Mouse (Mus musculus): ENCODE data around the gene Ensa.
"Not testable (repeated sequence)": the region's sequence is repeated elsewhere in the genome, so short reads cannot be mapped to it uniquely, and the experiment has no call there.

The Ensa gene

DNA sequence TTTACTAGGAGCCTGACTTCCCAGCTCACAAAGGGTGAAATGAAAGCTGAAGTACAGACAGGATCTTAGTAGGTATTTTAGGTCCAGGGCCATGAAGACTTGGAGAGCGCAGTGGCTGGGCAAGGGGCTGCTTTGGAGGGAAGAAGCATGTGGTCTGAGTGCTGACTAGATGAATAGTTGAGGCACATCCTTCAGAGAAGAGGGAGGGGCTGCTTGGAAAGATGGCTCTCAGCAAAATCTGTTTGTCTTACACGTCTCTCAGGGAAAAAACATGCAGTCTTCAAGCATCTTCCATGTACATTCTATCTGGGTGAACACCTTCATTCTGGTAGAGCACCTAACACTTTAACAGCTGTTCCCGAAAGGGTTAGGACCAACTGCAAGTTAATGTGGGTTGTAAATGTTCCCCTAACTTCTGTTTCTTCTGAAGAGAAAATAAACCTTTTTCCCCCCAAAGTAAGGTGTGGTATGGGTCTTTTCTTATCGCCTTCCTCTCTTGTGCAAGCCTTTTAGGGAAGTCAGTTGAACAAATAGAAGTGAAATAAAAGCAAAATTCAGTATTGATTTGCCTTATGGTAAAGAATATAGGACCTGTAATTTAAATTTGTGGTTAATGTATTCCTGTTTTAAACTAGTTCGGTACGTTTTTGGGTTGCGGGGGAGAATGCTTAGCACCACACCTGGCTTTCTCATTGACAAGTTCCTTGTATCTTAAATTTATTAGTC, 38.1 kb downstream of the Ensa start:
- DNase-seq (ENCODE audit: inconsistent ontology term), result no peak

DNA sequence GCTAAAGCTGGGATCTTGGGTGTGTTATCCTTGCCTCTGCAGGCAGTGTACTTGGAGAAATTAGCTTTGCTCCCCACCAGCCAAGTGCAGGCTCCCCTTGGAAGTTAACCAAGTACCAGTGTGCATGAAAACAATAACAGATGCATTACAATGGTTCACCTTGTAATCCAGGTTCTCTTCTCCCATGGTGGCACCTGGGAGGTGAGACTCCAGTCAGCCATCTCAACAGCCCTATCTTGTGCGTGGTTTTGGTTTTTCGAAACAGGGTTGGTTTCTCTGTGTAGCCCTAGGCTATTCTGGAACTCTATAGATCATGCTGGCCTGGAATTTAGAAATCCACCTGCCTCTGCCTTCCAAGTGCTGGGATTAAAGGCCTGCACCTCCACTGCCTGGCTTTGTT, 38.7 kb downstream of the Ensa start:
- DNase-seq (ENCODE audit: inconsistent ontology term), result no peak

DNA sequence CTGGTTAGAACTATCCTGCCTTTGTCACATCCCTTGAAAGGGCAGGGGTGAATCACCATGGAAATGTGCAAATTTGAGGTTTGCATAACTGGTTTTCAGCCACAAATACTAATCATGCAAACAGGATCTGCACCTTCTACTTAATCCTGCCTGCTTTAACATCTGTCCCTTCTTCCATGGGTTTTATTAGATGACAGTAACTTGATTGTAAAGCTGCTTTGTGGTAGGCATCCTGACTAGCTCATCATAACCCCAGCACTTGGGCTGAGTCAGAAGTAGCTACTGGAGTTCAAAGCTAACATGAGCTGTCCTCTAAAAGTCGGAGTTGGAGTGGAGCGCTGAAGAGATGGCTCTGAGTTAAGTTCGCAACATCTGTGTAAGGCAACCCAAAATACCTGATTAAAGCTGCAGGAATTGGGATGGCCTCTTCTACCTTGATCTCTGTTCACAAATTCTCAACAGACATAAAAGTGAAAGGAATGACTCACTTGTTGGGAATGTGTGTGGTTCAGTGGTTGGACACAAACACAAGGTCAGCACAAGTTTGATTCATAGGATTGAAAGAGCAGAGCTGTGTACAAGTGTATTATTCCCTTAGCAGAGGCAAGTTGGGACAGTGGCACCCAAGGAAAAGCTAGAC, 39.3 kb downstream of the Ensa start:
- peak; percentile 91 for DNase-seq (ENCODE audit: inconsistent ontology term)

GRCm38 (mm10) chr3:95664940-95665352, 40.2 kb downstream of the Ensa start:
- no peak for DNase-seq (ENCODE audit: inconsistent ontology term)

- DNase-seq (ENCODE audit: inconsistent ontology term), result peak; percentile 94
Observed at GRCm38 (mm10) chr3:95666124-95666844, 41.5 kb downstream of the Ensa start.

- DNase-seq (ENCODE audit: inconsistent ontology term), result no peak
Observed at GRCm38 (mm10) chr3:95667521-95667920, 42.7 kb downstream of the Ensa start.

DNA sequence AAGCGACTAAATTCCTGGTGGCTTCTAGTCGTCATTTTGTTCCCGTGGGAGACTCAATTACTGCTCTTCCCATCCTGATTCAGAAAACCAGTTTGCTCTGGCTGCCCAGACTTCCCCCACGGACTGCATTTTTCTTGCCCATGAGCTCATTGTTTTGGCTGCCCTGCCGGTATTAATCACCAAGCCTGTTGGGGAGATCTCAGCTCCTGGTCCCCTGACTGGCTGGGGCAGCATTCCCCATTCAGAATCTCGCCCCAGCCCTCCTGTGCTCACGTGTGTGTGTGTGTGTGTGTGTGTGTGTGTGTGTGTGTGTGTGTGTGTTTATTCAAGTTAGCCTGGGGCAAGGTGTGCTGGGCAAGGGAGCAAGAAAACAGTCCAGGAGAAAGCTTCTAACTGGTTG, 43.2 kb downstream of the Ensa start:
- peak; percentile 96 for DNase-seq (ENCODE audit: inconsistent ontology term)

- DNase-seq (ENCODE audit: inconsistent ontology term), result no peak
Observed at GRCm38 (mm10) chr3:95668589-95669308, 44.0 kb downstream of the Ensa start.

DNA sequence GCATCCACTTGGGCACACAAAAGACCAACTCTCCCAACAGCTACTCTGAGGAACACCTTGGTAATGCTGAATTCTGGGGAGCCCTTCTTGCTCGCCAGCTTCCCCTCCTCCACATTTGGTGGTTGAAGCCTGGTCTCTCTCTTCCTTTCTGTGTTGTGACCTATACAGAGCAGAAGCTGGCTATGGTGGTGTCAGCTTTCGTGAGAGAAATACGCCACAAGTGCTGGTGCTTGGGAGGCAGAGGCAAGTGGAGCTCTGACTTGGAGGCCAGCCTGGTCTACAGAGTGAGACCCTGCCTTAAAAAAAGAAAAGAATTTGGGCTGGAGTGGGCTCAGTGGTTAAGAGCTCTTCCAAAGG, 44.5 kb downstream of the Ensa start:
- DNase-seq (ENCODE audit: inconsistent ontology term), result no peak

- not testable (repeated sequence) for DNase-seq (ENCODE audit: inconsistent ontology term)
Observed at GRCm38 (mm10) chr3:95670419-95670818, 45.6 kb downstream of the Ensa start.

DNA sequence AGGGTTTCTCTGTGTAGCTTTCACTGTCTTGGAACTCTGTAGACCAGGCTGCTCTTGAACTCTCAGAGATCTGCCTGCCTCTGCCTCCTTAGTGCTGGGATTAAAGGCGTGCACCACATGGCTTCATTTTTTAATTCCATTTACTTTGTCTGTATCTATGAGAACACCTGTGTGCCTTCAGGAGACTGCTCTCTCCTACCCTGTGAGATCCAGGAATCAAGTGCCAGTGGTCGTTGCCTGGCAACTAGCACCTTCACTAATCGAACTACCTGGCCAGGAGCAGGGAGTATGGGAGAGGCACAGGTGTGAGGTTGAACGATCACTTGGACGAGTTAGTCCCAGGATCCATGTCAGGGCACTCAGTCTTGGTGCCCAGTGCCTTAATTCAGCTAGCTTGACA, 46.4 kb downstream of the Ensa start:
- no peak for DNase-seq (ENCODE audit: inconsistent ontology term)

DNA sequence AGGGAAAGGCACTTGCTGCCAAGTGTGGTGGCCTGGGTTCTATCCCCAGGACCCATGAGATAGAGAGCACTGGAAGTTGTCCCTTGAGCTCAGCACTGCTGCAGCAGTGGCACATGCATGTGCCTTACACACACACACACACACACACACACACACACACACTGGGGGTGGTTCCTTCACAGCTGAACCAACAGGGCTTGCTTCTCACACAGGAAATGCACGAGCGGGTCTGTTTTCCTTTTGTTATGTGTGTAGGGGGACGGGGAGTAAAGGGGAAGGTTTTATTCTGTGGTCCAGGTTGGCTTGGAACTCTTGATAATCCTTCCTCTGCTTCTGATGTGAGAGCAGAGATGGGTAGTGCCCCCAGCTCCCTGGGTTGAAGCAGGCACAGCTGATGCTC, 47.7 kb downstream of the Ensa start:
- DNase-seq (ENCODE audit: inconsistent ontology term), result no peak

DNA sequence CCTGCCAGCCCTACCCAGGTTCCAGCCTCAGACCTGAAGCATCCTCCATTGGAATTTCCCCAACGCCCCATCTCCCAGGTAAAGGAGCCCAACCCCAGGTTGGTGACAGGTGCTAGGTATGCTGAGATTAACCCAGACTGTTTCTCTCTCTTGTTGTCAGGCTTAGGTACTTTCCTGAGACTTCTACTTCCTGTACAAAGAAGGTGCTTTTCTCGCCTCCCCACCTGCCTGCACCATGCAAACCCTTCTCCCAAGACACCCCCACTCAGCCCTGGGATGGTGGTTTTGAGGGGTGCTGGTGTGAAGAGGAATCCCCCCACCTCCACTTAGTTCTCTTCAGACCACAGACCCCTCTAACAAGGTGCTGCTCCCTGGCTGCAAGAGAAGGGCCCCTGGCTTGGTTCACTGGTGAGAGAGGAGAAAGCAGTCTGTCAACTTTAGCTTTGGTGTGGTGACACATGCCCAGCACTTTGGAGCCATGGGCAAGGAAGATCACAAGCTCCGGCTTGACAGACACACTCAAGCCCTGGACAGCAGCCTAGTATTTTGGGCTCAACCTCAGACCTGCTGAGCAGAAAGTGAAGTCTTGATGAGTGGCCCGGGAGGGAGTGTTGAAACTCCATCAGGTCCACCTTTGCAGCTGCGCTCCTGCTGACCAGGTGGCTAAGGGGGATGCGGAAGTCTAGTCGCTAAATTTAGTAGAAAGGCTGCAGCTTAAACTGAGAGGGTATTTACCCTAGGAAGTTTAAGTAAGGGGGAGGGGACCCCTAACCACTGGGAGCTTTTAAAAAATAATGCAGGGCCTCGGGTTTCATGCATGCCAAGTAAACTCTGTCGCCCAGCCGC, 48.3 kb downstream of the Ensa start:
- no peak for DNase-seq (ENCODE audit: inconsistent ontology term)

DNA sequence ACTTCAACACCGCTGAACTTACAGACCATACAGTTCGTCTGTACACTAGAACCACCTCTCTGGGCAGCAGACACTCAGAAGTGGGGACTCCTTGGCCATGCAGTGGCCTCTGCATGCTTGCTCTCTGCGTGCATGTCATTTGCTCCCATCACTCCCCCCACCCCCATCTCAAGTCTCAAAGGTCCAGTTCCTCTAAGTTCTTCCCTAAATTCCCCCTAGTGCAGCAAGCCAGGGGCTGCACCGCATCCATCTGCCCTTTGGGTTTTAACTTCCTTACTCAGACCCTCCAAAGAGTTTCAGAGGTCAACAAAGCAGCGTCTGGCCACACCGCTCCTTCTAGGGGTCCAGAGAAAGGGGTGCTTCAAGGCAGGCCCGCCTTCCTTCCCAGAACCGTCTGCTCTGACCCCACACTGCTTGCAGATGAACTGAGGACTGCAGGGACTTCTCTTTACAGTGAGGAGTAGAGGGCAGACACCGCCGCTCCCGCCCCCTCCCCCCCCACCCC, 49.0 kb downstream of the Ensa start:
- DNase-seq (ENCODE audit: inconsistent ontology term), result no peak

DNA sequence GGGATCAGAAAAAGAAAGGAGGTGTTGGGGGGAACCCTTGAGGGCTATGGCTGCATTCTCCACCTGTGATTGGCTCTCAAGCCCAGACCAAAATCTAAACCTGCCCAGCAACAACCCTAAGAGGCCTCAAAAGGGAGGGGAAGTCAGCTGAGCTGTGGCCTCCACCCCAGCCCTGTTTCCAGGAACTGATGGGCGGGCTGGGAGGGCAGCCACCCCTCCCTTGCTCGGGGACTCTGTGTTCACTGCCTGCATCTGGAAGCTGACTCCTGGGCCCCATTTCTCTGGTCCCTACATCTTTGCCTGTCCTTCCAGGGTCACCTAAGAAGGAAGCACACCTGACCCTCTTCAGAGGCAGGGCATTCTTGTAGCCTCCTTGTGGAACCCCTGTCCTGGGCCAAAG, 49.4 kb downstream of the Ensa start:
- peak; percentile 80 for DNase-seq (ENCODE audit: inconsistent ontology term)

- DNase-seq (ENCODE audit: inconsistent ontology term), result no peak
Observed at GRCm38 (mm10) chr3:95674812-95675211, 50.0 kb downstream of the Ensa start.

- DNase-seq (ENCODE audit: inconsistent ontology term), result peak; percentile 97
Observed at GRCm38 (mm10) chr3:95675301-95676092, 50.7 kb downstream of the Ensa start.

DNA sequence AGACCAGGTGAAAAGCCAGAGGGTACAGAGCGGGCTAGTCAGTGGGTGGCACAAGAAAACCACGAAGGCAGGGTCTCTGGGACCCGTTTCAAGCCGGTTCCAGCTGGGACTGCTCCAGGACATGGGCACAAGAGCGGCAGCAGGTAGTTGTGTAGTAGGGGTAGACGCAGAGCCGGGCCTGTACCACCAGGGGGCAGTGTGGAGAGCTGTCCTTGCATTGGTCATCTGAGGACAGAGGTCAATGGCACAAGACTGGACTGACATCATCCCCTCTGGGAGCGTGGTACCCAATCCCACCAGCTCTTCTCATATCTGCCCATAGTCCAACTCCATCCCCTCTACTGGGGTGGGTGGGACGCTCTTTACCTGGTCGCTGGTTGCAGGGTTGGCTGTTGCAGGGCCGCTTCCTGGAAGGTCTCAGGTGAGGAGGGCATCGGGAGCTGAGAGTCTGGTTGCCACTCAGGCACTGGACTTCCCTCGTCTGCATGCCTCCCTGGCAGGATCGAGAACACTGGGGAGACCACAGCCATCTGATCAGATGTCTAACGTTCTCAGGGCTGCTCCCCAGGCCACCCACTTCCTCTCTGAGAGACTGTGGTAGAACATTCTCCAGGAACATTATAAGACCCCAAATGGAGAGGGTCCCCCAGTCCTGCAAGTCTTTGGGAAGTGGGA, 52.1 kb downstream of the Ensa start:
- DNase-seq (ENCODE audit: inconsistent ontology term), result peak; percentile 68

DNA sequence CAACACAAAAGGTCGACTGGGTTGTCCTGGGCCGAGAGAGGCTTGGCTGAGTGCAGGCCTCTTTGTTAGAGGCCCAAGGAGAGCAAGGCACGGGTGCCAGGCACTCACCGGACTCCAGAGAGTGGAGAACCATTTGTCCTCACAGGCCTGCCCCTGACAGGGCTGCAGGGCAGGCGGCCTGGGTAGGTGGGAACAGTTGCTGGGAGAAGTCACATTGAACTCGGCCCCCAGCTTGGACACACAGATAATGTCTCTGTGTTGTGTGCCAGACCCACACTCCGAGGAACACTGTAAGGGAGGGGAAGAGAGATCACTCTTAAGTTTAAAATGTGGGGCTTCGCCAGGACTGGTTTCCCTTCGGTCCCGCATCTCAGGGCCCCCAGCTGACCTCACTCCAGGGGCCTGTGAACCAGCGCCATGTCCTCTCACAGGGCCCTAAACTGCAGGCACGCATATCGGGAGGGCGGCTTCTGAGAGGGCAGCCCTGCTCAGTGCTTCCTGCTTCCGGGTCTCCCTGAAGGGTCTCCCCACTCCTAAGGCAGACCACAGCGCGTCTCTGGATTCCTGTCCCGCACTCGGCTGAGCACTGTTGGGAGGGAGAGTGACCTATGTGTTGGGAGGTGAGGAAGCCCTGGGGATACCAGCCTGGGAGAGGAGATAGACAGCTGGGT, 52.8 kb downstream of the Ensa start:
- no peak for DNase-seq (ENCODE audit: inconsistent ontology term)

All from Muller cell, postnatal 12 days (primary cell).